Comparison of ENCODE assay signal across 8 mouse cellular contexts in genomic region chr11:52358520-52358919, GRCm38 (mm10). TPM values are rescaled to one million over a fixed set of nuclear protein-coding genes. Genes with fewer than 3 reads are reported as not detected.
A peak's percentile ranks its signal among the peaks of the same experiment; 100 is the strongest.
DNase-seq lines count a peak whose midpoint lies in the region; ATAC-seq and TF ChIP-seq lines count a peak whose summit lies in the region.

No protein-coding gene starts in this region.

- H3K4me3 ChIP-seq in embryonic facial prominence, embryonic 14.5 days (ENCODE audit: low read depth, low read length) = peak overlapping the region; percentile 11; the same call in 1 of the 2 replicates
- H3K4me3 ChIP-seq in kidney, embryonic 16.5 days (ENCODE audit: low read length) = peak overlapping the region; percentile 4
- no peak overlapping the region for H3K4me3 ChIP-seq in myocyte
- H3K4me3 ChIP-seq in midbrain, embryonic 13.5 days (replicated peaks) = no peak overlapping the region

- no peaks in the 10 kb centered on the region for H3K36me3 ChIP-seq in embryonic facial prominence, embryonic 14.5 days (ENCODE audit: control insufficient read depth, insufficient read depth, low read length)
- H3K36me3 ChIP-seq in kidney, embryonic 16.5 days (ENCODE audit: insufficient read depth, low read length) = peaks cover 5% of the 10 kb centered on the region; the same call in 1 of the 2 replicates
- no peaks in the 10 kb centered on the region for H3K36me3 ChIP-seq in myocyte (ENCODE audit: control insufficient read depth, insufficient read depth)
- H3K36me3 ChIP-seq in midbrain, embryonic 13.5 days = no peaks in the 10 kb centered on the region

- H3ac ChIP-seq in myocyte (ENCODE audit: control insufficient read depth, insufficient read length) = no peak overlapping the region

- no peak overlapping the region for H3K9ac ChIP-seq in embryonic facial prominence, embryonic 14.5 days (ENCODE audit: low read depth, low read length)
- H3K9ac ChIP-seq in kidney, embryonic 16.5 days (replicated peaks; ENCODE audit: low read length) = peak overlapping the region; percentile 3
- H3K9ac ChIP-seq in midbrain, embryonic 13.5 days (replicated peaks) = no peak overlapping the region

- H3K9me3 ChIP-seq in embryonic facial prominence, embryonic 14.5 days (ENCODE audit: control insufficient read depth, low read length) = 0 out of 2 replicates have a peak, but pooled peaks cover 4% of the 10 kb centered on the region
- no peaks in the 10 kb centered on the region for H3K9me3 ChIP-seq in kidney, embryonic 16.5 days (ENCODE audit: low read length)
- 0 out of 2 replicates have a peak, but pooled peaks cover 3% of the 10 kb centered on the region for H3K9me3 ChIP-seq in midbrain, embryonic 13.5 days

- WGBS in embryonic facial prominence, embryonic 14.5 days = 23% methylated on average over 4 of the region's 4 CpGs
- WGBS in kidney, embryonic 16.5 days = 32% methylated on average over 4 of the region's 4 CpGs
- 44% methylated on average over 4 of the region's 4 CpGs for WGBS in midbrain, embryonic 13.5 days

- no peaks in the 10 kb centered on the region for H3K27me3 ChIP-seq in embryonic facial prominence, embryonic 14.5 days (replicated peaks; ENCODE audit: control insufficient read depth, insufficient read depth, low read length)
- H3K27me3 ChIP-seq in kidney, embryonic 16.5 days (ENCODE audit: insufficient read depth, low read length) = no peaks in the 10 kb centered on the region
- H3K27me3 ChIP-seq in myocyte (ENCODE audit: control insufficient read depth, insufficient read depth, insufficient read length) = no peaks in the 10 kb centered on the region
- H3K27me3 ChIP-seq in midbrain, embryonic 13.5 days = 0 out of 2 replicates have a peak, but pooled peaks cover 5% of the 10 kb centered on the region

- ATAC-seq in embryonic facial prominence, embryonic 14.5 days (ENCODE audit: low read depth) = no peak
- no peak for ATAC-seq in kidney, embryonic 16.5 days (ENCODE audit: low FRiP score, low TSS enrichment)
- no peak for ATAC-seq in midbrain, embryonic 13.5 days

- DNase-seq in layer of hippocampus, adult 9-11 months = peak; percentile 37
- no peak for DNase-seq in layer of hippocampus, postnatal 10 days (ENCODE audit: low spot score in 2 of 2)
- DNase-seq in embryonic facial prominence, embryonic 14.5 days (ENCODE audit: low spot score) = peak; percentile 87
- no peak for DNase-seq in cerebellum, adult 9-10 months
- DNase-seq in T-cell, adult 2 months (ENCODE audit: low spot score) = no peak

- no peak overlapping the region for H3K27ac ChIP-seq in embryonic facial prominence, embryonic 14.5 days (replicated peaks; ENCODE audit: low read depth, low read length)
- H3K27ac ChIP-seq in kidney, embryonic 16.5 days (ENCODE audit: low read length) = peak overlapping the region; percentile 34; the same call in 1 of the 2 replicates
- no peak overlapping the region for H3K27ac ChIP-seq in midbrain, embryonic 13.5 days

- H3K4me1 ChIP-seq in embryonic facial prominence, embryonic 14.5 days (ENCODE audit: control insufficient read depth, insufficient read depth, low read length) = peaks cover 18% of the 10 kb centered on the region
- peaks cover 34% of the 10 kb centered on the region for H3K4me1 ChIP-seq in kidney, embryonic 16.5 days (ENCODE audit: insufficient read depth, low read length)
- peaks cover 27% of the 10 kb centered on the region for H3K4me1 ChIP-seq in midbrain, embryonic 13.5 days (replicated peaks)

- H3K4me2 ChIP-seq in embryonic facial prominence, embryonic 14.5 days (ENCODE audit: low read depth, low read length) = peak overlapping the region; percentile 29; the same call in 1 of the 2 replicates
- peak overlapping the region; percentile 24 for H3K4me2 ChIP-seq in kidney, embryonic 16.5 days (replicated peaks; ENCODE audit: low read depth, low read length)
- H3K4me2 ChIP-seq in myocyte (ENCODE audit: low read depth) = peak overlapping the region; percentile 26
- H3K4me2 ChIP-seq in midbrain, embryonic 13.5 days (replicated peaks) = no peak overlapping the region

- no peak for TF ChIP-seq POLR2A in myocyte (IDR thresholded peaks at IDR 0.05; ENCODE audit: insufficient read length, low read depth)

- H3K79me2 ChIP-seq in myocyte (ENCODE audit: control insufficient read depth, insufficient read depth) = peaks cover 24% of the 10 kb centered on the region

TF ChIP-seq in myocyte, 11 proteins besides CTCF, POLR2A, EP300 and RAD21:
- TF ChIP-seq E2F4 (IDR thresholded peaks at IDR 0.05; ENCODE audit: insufficient read depth) = no peak
- no peak for TF ChIP-seq REST (IDR thresholded peaks at IDR 0.05; ENCODE audit: insufficient read depth, insufficient read length)
- TF ChIP-seq MYOD1 (IDR thresholded peaks at IDR 0.05; ENCODE audit: control insufficient read depth in 1 of 3, insufficient read length in 2 of 3, low read depth in 2 of 3) = no peak
- no peak for TF ChIP-seq TCF3 (IDR thresholded peaks at IDR 0.05; ENCODE audit: insufficient read length, low read depth)
- TF ChIP-seq POLR2AphosphoS2 (IDR thresholded peaks at IDR 0.05; ENCODE audit: insufficient read length, low read depth) = no peak
- no peak for TF ChIP-seq USF1 (IDR thresholded peaks at IDR 0.05; ENCODE audit: low read depth)
TF ChIP-seq in myocyte: peak in this region for 0.

RNA-seq across cellular contexts. Expression of gene Vdac1, which starts 2.1 kb away (rescaled TPM):
- total RNA-seq in layer of hippocampus, postnatal 10 days (2021) = 100 to 1,000 TPM; 546 to 556 TPM
- polyA plus RNA-seq in embryonic facial prominence, embryonic 14.5 days (2014; fragmentation: Nextera tagmentation; extraction: Ambion mirVana) = 239 and 240 TPM in 2 replicates
- polyA plus RNA-seq in kidney, embryonic 16.5 days (2015; fragmentation: Nextera tagmentation; extraction: Ambion mirVana) = 407 and 427 TPM in 2 replicates
- polyA plus RNA-seq in myocyte (2012; fragmentation: generic; extraction: Trizol) = 342 TPM
- 268 and 278 TPM in 2 replicates for polyA plus RNA-seq in midbrain, embryonic 13.5 days (2015; fragmentation: Nextera tagmentation; extraction: Ambion mirVana)

RNA-seq across cellular contexts. Expression of gene 9530068E07Rik, which starts 37.7 kb away (rescaled TPM):
- 10 to 100 TPM; 78.7 to 81.4 TPM for total RNA-seq in layer of hippocampus, postnatal 10 days (2021)
- polyA plus RNA-seq in embryonic facial prominence, embryonic 14.5 days (2014; fragmentation: Nextera tagmentation; extraction: Ambion mirVana) = 199 and 218 TPM in 2 replicates
- 251 and 263 TPM in 2 replicates for polyA plus RNA-seq in kidney, embryonic 16.5 days (2015; fragmentation: Nextera tagmentation; extraction: Ambion mirVana)
- polyA plus RNA-seq in myocyte (2012; fragmentation: generic; extraction: Trizol) = 151 TPM
- polyA plus RNA-seq in midbrain, embryonic 13.5 days (2015; fragmentation: Nextera tagmentation; extraction: Ambion mirVana) = 127 and 131 TPM in 2 replicates

Comparison
In these comparisons a context has a peak if more than half of its experiments do, and no peak if none do; other contexts are left out.
1. DNase-seq: peak in layer of hippocampus, adult 9-11 months (single experiment) and embryonic facial prominence, embryonic 14.5 days (single experiment); none in layer of hippocampus, postnatal 10 days (0 of 2), cerebellum, adult 9-10 months (single experiment) and T-cell, adult 2 months (single experiment).
2. H3K4me3 ChIP-seq: peak in embryonic facial prominence, embryonic 14.5 days (single experiment) and kidney, embryonic 16.5 days (single experiment); none in myocyte (single experiment) and midbrain, embryonic 13.5 days (single experiment).